Mouse (Mus musculus): ENCODE measurements around the gene Cyth3. TPM values are rescaled to one million over a fixed set of nuclear protein-coding genes. Genes with fewer than 3 reads are reported as not detected.

Cyth3 gene
- total RNA-seq, 2 experiments from 2014 or later: 3.8 to 5.1 TPM

- no peak for ATAC-seq (replicated peaks; ENCODE audit: poor library complexity, severe bottlenecking)
Measured at GRCm38 (mm10) chr5:143655511-143655943, 33.3 kb downstream of the Cyth3 start.

- ATAC-seq (replicated peaks; ENCODE audit: poor library complexity, severe bottlenecking): no peak
Measured at GRCm38 (mm10) chr5:143656708-143657245, 34.5 kb downstream of the Cyth3 start.

GRCm38 (mm10) chr5:143659021-143659523, 36.8 kb downstream of the Cyth3 start:
- no peak for ATAC-seq (replicated peaks; ENCODE audit: poor library complexity, severe bottlenecking)

- no peak for ATAC-seq (replicated peaks; ENCODE audit: poor library complexity, severe bottlenecking)
Measured at GRCm38 (mm10) chr5:143663074-143663687, 40.9 kb downstream of the Cyth3 start.

GRCm38 (mm10) chr5:143665561-143665960, 43.3 kb downstream of the Cyth3 start:
- no peak for ATAC-seq (replicated peaks; ENCODE audit: poor library complexity, severe bottlenecking)

GRCm38 (mm10) chr5:143666015-143666414, 43.8 kb downstream of the Cyth3 start:
- ATAC-seq (replicated peaks; ENCODE audit: poor library complexity, severe bottlenecking): no peak

- no peak for ATAC-seq (replicated peaks; ENCODE audit: poor library complexity, severe bottlenecking)
Measured at GRCm38 (mm10) chr5:143668884-143669283, 46.6 kb downstream of the Cyth3 start.

- peak; percentile 31; the same call in 1 of the 2 replicates for ATAC-seq (replicated peaks; ENCODE audit: poor library complexity, severe bottlenecking)
Measured at GRCm38 (mm10) chr5:143669393-143669792, 47.1 kb downstream of the Cyth3 start.

- peak; percentile 83 for ATAC-seq (replicated peaks; ENCODE audit: poor library complexity, severe bottlenecking)
Measured at GRCm38 (mm10) chr5:143669839-143670238, 47.6 kb downstream of the Cyth3 start.

GRCm38 (mm10) chr5:143670740-143671415, 48.6 kb downstream of the Cyth3 start:
- ATAC-seq (replicated peaks; ENCODE audit: poor library complexity, severe bottlenecking): no peak

- peak; percentile 30; the same call in 1 of the 2 replicates for ATAC-seq (replicated peaks; ENCODE audit: poor library complexity, severe bottlenecking)
Measured at GRCm38 (mm10) chr5:143674576-143674975, 52.3 kb downstream of the Cyth3 start.

- no peak for ATAC-seq (replicated peaks; ENCODE audit: poor library complexity, severe bottlenecking)
Measured at GRCm38 (mm10) chr5:143676218-143676985, 54.2 kb downstream of the Cyth3 start.

- no peak for ATAC-seq (replicated peaks; ENCODE audit: poor library complexity, severe bottlenecking)
Measured at GRCm38 (mm10) chr5:143677363-143677762, 55.1 kb downstream of the Cyth3 start.

- no peak for ATAC-seq (replicated peaks; ENCODE audit: poor library complexity, severe bottlenecking)
Measured at GRCm38 (mm10) chr5:143678634-143679271, 56.5 kb downstream of the Cyth3 start.

GRCm38 (mm10) chr5:143679654-143680053, 57.4 kb downstream of the Cyth3 start:
- peak; percentile 89 for ATAC-seq (replicated peaks; ENCODE audit: poor library complexity, severe bottlenecking)

GRCm38 (mm10) chr5:143683696-143684095, 61.4 kb downstream of the Cyth3 start:
- no peak for ATAC-seq (replicated peaks; ENCODE audit: poor library complexity, severe bottlenecking)

GRCm38 (mm10) chr5:143684911-143685390, 62.7 kb downstream of the Cyth3 start:
- ATAC-seq (replicated peaks; ENCODE audit: poor library complexity, severe bottlenecking): no peak

GRCm38 (mm10) chr5:143686456-143686855, 64.2 kb downstream of the Cyth3 start:
- ATAC-seq (replicated peaks; ENCODE audit: poor library complexity, severe bottlenecking): no peak

GRCm38 (mm10) chr5:143687589-143687988, 65.3 kb downstream of the Cyth3 start:
- peak; percentile 33; the same call in 1 of the 2 replicates for ATAC-seq (replicated peaks; ENCODE audit: poor library complexity, severe bottlenecking)

- no peak for ATAC-seq (replicated peaks; ENCODE audit: poor library complexity, severe bottlenecking)
Measured at GRCm38 (mm10) chr5:143690392-143690791, 68.1 kb downstream of the Cyth3 start.
